Mouse (Mus musculus) right cerebral cortex, postnatal 36 days (tissue): ENCODE measurements around the gene Masp2.

Experiments used
- DNase-seq, 2 experiments: peaks; one replicate each; pipeline ENCODE4 v3.0.0; 2022; ENCODE audit warnings: low spot score in 2 of 2, mixed read lengths in 1 of 2

Masp2 gene

DNA sequence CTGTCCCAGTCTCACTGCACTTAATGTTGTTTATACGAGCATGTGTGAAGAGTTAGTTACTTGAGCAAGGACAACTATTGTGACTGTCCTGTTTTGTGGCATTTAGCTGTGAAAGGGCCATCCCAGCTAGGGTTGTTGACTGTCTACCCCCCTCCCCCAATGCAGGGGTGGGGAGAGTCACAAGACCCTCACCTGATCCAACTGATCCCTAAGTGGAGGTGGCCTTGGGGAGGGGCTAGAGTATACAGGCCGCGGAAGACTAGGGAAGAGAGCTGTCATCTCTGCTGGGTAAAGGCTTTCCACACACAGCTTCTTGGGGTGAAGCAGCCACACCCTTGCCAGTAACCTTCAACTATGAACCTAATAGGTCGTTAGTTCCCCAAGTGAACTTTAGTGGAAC, 2.0 kb upstream of the Masp2 start:
- DNase-seq = no peak

DNA sequence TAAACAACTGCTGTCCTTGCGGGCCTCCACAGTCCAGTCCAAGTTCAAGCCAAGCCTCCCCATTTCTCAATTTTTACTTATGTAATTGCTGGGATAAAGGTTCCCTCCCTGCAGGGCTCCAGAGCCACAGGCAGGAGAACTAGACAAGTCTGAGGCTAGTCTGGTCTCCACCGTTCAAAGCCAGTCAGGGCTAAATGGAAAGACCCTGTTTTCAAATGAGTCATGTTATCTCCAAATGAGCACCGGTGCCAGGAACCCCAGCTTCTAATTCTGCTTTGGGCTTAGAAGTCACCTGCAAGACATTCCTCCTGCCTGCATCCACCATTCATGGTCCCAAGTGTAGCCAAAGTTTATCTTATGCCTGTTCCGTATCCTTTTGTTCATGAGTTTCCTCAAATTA, 483 bp upstream of the Masp2 start:
- DNase-seq = no peak

GRCm38 (mm10) chr4:148603376-148604139, 1.2 kb downstream of the Masp2 start:
- no peak for DNase-seq

GRCm38 (mm10) chr4:148604141-148604540, 1.8 kb downstream of the Masp2 start:
- DNase-seq = peak; percentile 73 to 78

- no peak for DNase-seq
These were observed 2.3 kb downstream of the Masp2 start for GRCm38 (mm10) chr4:148604541-148605165.

DNA sequence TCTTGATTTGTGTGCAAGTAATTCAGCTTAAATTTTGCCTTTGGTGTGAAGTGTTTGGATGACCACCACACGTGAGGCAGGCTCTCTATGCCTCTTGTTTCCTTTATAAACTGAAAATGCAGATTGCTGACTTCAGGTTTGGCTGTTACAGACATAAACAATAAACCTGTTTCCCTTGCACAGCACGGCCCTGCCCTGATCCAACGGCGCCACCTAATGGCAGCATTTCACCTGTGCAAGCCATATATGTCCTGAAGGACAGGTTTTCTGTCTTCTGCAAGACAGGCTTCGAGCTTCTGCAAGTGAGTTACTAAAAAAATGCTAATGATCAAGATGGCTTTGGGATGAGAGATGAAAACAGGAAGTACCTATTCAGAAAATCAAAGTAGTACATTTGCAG, 5.4 kb downstream of the Masp2 start:
- peak in 1 of 2 experiments; percentile 49 for DNase-seq

DNA sequence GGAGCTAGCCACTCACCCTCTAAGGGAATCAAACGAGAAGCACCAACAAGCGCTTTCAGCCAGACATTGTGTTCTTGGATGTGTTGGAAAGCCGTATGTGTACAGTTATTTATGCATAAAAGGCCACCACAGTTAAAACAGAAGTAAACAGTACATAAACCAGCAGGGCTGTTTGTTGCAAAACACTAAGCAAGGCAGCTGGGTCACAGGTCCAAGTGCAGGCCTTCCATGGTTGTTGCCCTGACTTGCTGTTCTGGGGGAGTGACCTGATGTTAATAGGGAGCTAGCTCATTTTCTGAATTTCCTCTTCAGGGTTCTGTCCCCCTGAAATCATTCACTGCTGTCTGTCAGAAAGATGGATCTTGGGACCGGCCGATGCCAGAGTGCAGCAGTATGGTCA, 7.5 kb downstream of the Masp2 start:
- no peak for DNase-seq

DNA sequence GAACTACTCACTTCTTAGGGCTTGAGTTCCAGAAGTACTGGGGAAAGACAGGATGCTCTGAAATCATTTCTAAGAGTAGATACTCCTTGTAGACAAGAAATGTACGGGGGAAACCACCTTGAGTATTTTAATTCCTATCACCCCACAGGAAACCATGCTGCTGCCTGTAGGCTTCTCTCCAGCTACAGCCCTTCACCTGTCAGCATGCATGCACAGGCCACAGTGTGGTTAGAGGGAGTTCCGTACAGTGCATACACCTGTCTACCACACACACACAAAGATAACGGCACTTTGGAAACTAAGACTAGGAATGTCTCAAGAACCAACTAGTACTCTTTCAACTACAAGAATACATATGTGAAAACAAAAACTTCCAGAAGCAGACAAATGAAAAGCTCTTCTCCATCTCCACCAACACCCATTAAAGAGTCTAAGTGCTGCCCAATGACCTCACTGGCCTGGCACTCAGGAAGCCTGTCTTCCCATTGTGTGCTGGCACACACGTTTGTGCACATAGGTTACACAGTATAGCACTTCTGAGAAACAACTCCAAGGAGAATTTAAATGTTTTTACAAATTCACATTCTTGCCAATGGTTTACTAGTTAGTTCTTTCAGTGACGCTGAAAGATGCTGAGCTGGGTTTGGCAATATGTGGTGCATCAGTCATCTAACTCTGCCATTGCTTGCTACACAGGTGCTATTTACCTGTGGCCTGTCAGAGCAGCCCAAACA, 8.4 kb downstream of the Masp2 start:
- no peak for DNase-seq

GRCm38 (mm10) chr4:148612557-148612956, 10.2 kb downstream of the Masp2 start:
- no peak for DNase-seq

- no peak for DNase-seq
These were observed 11.4 kb downstream of the Masp2 start for GRCm38 (mm10) chr4:148613738-148614137.

DNA sequence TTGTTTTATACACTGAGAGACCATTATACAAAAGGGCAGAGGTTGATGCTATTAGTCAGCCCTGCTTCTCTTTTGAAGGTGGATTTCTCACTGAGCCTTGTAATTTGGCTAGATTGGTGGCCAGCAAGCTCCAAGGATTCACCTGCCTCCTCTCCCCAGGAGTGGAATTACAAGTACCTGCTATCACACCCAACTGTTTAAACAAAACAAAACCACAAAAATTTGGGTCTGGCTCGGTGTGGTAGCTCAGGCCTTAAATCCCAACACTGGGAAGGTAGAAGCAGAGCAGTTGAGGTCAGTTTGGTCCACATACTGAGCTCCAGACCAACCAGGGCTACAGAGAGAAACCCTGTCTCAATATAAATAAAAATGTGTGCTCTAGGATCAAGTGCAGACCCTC, 17.5 kb downstream of the Masp2 start:
- DNase-seq = no peak

GRCm38 (mm10) chr4:148620718-148621117, 18.4 kb downstream of the Masp2 start:
- DNase-seq = no peak

DNA sequence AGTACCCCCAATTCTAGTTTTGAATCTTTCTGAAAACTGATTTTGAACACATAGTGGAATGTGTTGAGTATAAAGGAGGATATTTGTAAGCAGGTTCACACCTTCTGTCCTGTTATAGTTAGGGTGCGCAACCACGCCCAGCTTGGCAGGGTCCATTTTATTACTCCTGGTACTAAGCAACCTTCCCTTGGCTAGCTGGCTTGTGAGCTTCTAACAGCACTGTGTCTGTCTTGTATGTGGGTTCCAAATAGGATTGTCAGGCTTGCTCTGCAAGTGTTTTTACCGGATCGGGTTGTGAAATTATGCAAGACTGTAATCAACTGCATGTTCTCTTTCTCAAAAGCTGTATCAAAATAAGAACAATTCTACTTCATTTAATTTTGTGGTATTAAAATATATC, 20.1 kb downstream of the Masp2 start:
- DNase-seq = no peak

GRCm38 (mm10) chr4:148623609-148624008, 21.3 kb downstream of the Masp2 start:
- no peak for DNase-seq

GRCm38 (mm10) chr4:148625010-148625409, 22.7 kb downstream of the Masp2 start:
- no peak for DNase-seq

DNA sequence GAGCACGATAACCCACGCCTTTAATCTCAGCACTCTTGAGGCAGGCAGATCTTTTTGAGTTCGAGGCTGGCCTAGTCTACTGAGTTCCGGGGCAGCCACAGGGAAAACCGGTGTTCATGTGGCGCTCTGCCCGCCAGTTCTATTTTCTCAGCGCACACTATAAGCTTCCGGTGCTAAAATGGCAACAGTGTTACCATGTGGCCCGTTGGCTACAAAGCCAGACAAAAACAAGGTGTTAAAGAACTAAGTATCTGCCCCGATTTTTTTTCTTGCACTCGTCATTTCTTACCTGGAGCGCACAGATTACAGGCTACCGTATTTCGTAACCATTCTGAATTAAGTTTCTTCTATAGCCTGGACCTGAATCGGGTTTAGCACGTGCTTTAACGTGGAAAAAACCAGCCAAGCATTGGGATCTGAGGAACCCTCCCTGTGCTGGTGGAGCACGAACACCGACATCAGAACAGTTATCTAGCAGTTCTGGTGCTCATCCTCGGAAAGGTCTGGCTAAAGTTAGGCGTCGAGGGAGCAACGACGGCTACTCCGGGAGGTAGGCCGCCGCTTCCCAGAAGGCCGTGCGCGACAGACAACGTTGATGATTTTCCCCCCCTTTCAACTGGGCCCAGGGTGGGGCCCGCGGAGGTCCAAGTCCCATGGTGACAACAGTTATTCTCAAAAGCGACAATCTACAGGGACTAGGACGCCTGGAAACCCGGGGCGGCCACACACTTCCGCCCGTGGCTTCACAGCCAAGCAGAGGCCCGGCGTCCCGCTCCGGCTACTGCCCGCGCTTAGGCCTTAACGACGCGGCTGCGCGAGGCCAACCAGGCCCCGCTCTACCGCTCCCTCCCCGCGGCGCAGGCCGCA, 23.6 kb downstream of the Masp2 start:
- no peak for DNase-seq

DNA sequence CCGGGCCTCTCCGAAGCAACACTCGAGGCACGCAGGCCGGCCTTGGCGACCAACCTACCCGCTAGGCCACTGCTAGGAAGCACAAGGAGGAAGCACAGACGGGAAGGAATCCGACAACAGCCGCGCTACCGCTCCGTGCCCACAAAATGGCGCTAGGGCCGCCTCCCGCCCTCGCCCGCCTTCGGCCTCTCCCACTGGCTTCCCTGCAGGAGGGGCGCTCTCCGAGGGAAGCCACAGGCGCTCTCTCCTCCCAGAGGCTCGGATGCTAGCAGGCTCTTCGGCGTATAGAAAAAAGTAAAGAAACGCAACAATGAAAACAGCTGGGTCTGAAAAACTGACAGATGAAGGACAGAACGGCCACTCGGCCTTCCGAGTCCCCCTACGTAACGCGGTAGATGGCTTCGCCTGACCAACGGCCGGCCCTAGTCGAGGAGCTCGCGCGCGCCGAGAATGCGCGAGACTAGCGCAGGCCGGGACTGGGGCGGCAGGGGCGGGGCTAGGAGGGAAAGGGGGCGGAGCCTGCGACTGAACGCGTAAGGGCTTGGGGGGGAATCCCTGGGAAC, 24.4 kb downstream of the Masp2 start, which contains the start of gene Tardbp:
Gene Tardbp, minus strand, starts transcription at position 397 of the 563 bp plus-strand sequence.
- peak; percentile 89 for DNase-seq

GRCm38 (mm10) chr4:148627246-148627645, 24.9 kb downstream of the Masp2 start:
- no peak for DNase-seq

GRCm38 (mm10) chr4:148632013-148632692, 29.8 kb downstream of the Masp2 start:
- DNase-seq = no peak

DNA sequence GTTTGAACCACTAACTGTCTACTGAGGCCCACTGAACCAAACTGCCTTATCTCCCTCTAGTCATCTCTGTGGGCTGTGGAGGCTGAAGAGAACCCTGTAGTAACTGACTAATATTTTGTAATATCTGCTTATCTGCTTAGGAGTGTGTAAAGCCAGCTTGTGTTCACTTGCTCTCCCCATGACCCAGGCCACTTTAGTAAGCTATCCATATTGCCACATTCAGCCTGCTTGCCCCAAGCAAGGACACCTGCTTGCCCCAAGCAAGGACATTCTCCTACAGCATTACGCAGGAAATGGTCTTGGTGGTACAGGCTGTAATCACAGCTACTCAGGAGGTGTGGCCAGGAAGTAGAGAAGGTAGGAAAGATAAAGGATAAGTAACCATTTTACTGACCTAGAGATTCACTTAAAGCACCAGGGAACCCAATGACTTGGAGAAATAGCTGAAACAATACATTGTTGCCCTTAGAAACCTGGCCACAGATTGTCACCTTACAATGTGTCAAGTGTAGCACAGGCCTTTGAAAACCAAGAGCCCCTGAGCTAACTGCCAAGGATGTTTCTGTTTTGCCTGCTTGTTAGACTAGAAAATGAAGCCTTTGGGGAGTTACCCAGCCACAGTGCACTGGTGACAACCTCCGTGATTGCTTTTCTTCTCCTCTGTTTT, 31.2 kb downstream of the Masp2 start:
- DNase-seq = no peak
